Mouse (Mus musculus): ENCODE data around the gene Habp4. TPM values are rescaled to one million over a fixed set of nuclear protein-coding genes. Genes with fewer than 3 reads are reported as not detected.
A peak's percentile ranks its signal among the peaks of the same experiment; 100 is the strongest.

Gene Habp4
- total RNA-seq (2015; ENCODE audit: low replicate concordance) (4.0 TPM in 1 of 2 replicates, not detected in the other), total RNA-seq (2017; ENCODE audit: low replicate concordance) (0.17 and 3.3 TPM in 2 replicates)

DNA sequence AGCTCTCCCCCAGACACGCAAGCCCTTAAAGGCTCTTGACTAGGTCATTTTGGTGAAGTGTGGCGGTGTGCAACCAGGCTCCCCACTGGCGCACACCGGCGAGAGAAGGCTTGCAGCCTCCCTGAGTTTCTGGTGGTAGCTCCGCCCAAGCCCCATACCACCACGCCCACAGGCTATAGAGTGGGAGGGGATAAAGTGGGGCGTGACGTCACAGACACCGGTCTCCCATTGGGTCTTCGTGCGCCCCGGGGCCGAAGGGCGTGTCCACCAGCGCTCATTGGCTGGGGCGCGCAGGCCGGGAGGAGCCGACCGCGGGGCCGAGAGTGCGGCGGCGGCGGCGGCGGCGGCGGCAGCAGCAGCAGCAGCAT lies at the start of gene Habp4:
TSS of gene Habp4 (plus strand) at position 277 of the 368 bp plus-strand sequence.
- peak; percentile 99 for ATAC-seq (replicated peaks; ENCODE audit: low FRiP score, poor library complexity, severe bottlenecking)

DNA sequence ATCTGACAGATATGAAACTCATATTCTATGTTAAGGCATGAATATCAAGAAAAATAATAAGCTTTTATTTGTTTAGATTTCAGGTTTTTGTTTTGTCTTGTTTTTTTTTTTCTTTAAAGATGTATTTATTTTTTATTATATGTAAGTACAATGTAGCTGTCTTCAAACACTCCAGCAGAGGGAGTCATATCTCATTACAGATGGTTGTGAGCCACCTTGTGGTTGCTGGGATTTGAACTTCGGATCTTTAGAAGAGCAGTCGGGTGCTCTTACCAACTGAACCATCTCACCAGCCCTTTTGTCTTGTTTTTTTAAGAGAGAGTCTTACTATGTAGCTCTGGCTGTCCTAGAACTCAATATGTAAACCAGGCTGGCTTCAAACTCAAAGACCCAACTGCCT lies 44.2 kb upstream of the Habp4 start:
- no peak for ATAC-seq (replicated peaks; ENCODE audit: low FRiP score, poor library complexity, severe bottlenecking)

DNA sequence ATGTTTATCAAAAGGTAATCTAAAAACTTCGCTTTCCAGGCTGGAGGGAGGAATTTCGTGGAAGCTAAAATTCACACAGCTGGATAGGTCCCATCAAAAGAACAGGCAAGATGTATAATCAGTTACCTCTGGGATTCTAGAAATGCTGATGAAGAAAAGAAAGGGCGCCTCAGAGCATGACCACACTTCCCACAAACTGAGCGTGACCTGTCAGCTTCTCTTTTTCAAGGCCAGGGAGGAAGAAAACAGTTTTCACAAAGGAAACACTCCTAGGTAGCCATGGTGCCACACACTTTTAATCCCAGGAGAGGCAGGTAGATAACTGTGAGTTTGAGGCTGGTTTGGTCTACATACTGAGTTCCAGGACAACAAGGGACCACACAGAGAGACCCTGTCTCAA lies 40.9 kb upstream of the Habp4 start:
- ATAC-seq (replicated peaks; ENCODE audit: low FRiP score, poor library complexity, severe bottlenecking) = no peak

DNA sequence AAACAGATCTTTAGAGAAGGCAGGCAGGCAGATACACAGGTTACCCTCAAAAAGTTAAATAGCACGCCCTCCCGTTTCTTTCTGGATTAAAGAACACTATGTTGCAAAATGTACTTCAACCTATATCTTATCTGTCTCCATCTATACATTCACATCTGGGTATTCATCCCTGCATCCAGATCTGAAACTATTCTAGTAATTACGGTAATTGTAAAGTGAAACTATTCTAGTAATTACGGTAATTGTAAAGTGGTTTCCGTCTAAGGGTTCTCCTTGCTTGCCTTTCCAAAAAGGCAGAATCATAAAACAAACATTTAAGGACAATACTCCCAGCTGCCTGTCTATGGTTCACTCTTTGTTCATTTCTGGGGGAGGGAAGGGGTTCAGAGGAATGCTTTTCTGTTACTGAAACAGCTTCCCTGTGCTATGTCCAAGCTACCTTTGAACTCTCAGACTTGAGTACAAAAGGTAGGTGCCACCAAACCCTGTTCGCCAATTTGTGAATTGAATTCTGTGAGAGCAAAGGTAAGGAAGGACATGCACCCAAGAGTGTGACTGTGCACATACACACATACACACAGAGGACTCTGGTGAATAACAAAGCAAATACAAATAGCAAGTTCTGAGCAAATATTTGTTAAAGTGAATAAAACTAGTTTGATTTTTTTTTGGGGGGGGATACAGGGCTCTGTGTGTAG lies 38.0 kb upstream of the Habp4 start:
- ATAC-seq (replicated peaks; ENCODE audit: low FRiP score, poor library complexity, severe bottlenecking) = no peak

DNA sequence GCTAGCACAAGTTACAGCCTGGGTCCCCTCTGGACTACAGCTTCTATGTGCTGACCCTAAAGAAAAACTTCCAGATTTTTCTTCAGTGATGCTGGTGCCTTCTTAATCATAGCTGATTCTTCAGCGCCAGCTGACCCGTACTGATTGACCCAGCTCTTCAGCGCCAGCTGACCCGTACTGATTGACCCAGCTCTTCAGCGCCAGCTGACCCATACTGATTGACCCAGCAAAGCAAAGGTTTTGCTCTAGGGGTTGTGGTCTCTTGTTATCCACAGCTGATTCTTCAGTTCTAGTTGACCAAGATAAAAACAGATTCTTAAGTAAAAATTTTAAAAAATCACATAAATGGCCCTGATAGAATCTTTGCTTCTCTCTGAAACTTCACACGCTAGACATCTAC lies 36.7 kb upstream of the Habp4 start:
- ATAC-seq (replicated peaks; ENCODE audit: low FRiP score, poor library complexity, severe bottlenecking) = no peak

DNA sequence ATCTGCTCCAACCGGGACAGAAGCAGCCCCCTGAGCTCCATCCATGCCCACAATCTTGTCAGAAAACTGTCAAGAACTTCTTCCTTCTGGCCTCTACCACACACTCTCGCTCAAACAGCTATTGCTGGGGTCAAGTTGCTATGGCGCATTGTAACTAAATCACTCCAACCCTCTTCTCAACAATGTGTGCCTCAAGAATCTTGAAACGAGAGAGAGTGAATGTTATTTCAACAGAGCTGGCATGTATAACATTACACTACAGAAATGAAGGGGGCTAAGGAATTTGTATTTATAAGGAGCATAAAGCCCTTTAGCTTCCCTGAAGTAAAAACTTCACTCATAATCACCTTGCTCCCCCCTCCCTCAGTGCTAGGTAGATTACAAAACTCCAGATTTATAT lies 35.3 kb upstream of the Habp4 start:
- no peak for ATAC-seq (replicated peaks; ENCODE audit: low FRiP score, poor library complexity, severe bottlenecking)

DNA sequence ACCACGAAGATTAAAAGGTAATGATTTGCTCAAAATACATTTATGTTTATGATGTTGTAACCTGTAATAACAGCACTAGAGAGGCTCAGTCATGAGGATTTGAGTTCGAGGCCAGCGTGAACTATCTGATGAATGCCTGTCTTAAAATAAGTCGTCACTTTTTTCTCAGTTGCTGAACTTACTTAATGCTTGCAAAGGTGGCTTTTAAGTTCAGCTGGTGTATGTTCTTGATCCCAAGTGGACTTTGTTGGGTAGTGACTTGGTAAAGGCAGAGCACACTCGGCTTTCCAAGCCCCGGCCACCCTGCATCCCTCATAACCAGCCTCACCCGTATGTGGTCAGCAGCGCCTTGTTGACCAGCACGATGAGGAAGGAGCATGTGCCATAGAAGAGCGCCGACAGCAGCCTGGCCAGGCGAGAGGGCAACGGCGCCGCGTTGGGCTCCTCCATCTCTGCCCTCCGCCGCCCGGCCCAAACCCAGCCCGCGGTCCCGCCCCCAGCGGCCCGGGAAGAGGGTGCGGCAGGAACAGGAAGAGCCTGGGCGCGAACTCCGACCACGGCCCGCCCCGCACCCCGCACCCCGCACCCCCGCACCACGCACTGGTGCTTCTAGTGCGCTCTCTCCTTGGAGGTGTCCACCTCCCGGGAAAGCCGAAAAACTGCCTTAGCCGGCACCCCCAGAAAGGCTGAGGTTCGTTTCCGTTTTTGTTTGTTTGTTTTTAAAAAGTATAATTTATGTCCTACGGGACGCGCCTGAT lies 32.6 kb upstream of the Habp4 start, which contains the start of gene Slc35d2:
TSS of gene Slc35d2 (minus strand) at position 511 of the 758 bp plus-strand sequence.
- peak; percentile 77 for ATAC-seq (replicated peaks; ENCODE audit: low FRiP score, poor library complexity, severe bottlenecking)

DNA sequence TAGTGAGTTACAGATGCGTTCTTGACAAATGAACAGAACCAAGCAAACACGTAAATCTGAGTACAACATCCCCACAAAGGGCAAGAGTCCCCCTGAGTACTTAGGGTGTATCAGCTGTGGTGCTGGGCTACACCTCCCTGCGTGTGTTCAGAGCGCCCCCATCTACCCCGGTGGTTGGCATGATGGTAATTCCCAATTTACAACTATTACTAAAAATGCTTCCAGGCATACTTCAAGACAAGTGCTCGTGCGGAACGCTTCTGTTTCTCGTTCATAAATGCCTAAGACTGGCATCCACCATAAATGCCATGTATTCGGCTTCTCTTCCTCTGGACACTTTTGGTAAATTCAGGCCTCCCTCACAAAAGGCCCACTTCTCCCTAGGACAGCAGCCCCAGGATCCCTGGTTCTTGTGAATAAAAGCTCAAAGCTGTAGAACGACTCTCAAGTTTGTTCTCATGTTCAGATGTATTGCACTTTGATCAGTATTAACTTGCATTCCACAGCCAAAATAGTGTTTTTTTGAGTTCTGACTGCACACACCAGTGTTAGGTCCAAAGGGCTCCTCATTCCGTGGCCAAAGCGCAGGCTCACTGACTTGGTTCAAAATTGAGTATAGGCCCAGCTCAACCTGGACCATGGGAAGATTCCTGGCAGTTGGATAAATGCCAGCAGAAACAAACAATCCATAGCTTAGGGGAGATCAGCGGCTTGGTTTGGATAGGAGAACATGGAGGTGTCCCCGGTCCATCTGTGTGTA lies 31.8 kb upstream of the Habp4 start:
- peak; percentile 61; the same call in 1 of the 2 replicates for ATAC-seq (replicated peaks; ENCODE audit: low FRiP score, poor library complexity, severe bottlenecking)

DNA sequence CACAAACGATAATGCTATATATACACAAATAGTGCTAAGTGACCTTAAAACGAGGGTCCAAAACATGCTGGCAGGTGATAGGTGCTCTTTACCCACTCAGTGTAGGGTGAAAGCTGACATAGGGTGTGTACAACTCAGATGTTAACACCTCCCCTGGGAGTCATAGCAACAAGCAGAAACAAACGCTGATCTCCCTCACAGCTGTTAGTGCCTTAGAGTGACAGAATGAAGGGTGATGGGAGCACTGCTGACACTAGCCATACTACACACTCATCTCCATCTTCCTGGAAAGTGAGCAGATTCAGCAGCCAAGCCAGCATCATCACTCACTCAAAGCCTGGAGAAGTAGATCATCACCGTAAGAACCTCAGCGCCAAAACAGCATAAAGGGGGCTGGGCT lies 11.5 kb upstream of the Habp4 start:
- no peak for ATAC-seq (replicated peaks; ENCODE audit: low FRiP score, poor library complexity, severe bottlenecking)

DNA sequence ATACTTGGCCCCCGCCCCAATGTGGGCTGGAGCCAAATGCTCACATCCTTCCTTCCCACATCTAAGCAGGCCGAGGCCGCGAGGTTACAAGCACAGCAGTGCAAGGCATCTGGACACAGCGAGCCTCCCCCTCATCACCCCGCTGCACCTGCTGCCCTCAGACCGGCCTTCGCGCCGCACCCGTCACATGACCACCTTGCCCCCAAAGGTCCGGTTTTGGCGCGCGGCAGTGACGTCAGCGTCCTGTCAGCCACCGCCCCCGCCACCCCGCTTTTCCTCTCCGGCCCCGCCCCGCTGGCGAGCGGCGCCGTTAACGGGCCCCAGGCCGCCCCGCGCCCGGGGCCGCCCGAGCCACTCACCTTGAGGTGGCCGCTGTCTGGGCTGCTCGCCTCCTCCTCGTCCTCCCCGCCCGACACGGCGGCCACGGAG lies 9.4 kb upstream of the Habp4 start:
- ATAC-seq (replicated peaks; ENCODE audit: low FRiP score, poor library complexity, severe bottlenecking) = peak; percentile 71

DNA sequence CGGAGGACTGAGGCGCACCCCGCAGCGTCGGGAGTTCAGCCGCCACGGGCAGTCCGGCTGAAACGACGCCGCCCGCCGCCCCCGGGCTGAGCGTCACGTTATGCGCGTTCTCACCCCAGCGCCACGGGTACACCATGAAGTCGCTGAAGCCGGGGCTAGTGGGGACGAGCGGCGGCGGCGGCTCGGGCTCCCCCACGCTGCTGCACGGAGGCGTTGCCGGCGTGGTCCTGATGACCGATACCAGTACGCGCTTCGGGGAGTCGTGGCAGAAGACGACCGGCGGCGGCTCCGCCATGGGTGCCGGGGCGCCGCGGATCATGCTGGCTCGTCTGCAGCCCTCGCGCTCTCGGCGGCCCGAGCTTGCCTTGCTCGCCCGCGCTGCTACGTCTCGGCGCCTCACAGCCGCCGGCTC lies 8.9 kb upstream of the Habp4 start:
- 0 out of 2 replicates have a peak, but pooled peaks have one; percentile 2 for ATAC-seq (replicated peaks; ENCODE audit: low FRiP score, poor library complexity, severe bottlenecking)

DNA sequence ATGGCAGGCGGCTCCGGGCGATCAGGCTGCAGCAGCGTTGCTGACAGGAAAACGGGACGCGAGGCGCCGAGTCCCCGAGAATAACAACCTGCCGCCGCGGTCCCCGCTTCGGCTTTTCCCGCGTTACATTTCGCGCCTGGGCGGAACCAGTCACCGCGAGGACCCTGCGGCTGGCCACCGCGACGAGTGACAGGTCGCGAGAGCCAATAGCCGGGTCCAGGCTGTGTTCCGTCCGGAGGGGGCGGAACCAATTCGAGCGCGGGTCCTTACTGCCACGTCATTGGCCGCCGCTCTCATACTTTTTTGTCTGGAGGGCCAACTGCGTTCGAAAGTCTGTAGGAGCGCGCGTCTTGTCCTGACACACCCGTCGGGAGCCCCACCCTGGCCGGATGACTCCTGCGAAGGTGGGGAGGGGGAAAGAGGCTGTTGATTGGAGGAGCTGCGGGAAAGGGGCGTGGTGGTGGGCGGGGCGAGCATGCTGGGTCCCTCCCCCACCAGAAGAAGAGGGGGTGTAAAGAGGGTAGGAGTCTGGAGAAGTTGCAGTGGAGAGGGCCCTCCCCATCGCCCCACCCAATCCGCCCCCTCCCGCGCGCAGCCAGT lies 8.4 kb upstream of the Habp4 start, which contains the start of gene Zfp367:
TSS of gene Zfp367 (minus strand) at position 120 of the 600 bp plus-strand sequence.
- ATAC-seq (replicated peaks; ENCODE audit: low FRiP score, poor library complexity, severe bottlenecking) = peak; percentile 88

DNA sequence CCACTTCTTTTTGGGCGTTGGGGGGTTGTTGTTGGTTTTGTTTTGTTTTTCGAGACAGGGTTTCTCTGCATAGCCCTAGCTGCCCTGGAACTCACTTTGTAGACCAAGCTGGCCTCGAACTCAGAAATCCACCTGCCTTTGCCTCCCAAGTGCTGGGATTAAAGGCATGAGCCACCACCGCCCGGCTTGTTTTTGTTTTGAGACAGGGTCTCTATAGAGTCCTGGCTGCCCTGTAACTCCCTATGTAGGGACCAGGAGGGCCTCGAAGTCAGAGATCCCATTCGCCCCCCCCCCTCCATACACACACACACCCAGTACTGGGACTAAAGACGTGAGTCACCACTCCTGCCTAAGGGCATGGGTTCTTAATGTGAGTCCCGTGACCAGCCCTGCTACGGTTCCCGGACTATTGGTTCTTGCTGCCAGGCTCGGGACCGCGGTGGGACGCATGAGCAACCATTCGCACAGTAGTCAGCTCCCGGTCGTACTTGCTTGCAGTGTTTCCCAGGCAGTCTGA lies 7.8 kb upstream of the Habp4 start:
- 0 out of 2 replicates have a peak, but pooled peaks have one; percentile 19 for ATAC-seq (replicated peaks; ENCODE audit: low FRiP score, poor library complexity, severe bottlenecking)

DNA sequence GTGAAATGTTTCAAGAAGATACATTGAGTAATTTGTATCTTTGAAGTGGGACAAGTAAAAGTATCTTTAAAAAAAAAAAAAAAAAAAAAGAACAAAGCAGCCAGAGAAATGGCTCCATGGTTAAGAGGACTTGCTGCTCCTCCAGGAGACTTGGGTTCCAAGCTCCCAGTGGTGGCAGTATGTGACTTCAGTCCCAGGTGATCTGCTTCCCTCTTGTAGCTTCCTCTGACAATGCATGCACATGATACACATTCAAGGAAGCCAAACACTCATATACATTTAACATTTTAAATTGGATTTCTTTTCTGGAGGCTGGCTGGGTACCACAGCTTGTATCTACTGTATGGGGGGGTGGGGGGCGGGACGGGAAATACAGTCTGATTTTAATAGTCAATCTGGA lies 7.0 kb upstream of the Habp4 start:
- ATAC-seq (replicated peaks; ENCODE audit: low FRiP score, poor library complexity, severe bottlenecking) = no peak

DNA sequence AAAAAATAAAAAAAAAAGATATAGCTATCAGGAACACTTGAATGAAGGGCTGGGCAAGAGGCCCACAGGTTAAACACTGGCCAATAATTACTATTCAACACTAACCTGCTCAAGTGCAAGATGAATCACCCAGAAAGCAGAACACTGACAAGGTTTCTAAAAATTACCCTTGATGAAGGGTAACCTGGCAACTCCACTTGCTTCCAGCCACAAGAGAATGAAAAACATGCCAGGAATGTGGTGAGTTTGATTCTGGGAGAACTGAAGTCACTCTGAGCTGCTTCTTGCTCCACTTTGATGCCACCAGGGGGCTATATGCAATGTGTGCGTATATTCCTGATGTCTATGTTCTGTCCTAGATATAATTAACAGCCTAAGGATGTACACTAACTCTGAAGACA lies 6.5 kb upstream of the Habp4 start:
- ATAC-seq (replicated peaks; ENCODE audit: low FRiP score, poor library complexity, severe bottlenecking) = no peak

DNA sequence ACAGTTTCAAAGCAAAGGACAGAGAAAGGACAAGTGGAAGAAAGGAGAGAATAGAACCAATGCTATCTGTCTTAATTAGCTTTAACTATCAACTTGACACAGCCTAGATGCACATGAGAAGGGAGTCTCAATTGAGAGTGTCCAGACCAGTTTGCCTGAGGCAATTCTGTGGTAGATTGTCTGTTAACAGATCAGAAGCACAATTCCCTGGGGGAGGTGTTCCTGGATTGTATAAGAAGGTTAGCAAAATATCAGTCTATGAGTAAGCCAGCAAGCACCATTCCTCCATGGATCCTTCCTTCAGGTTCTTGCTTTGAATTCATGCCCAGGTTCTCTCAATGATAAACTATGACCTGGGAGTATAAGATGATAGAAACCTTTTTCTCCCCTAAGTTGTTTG lies 4.7 kb upstream of the Habp4 start:
- ATAC-seq (replicated peaks; ENCODE audit: low FRiP score, poor library complexity, severe bottlenecking) = no peak

DNA sequence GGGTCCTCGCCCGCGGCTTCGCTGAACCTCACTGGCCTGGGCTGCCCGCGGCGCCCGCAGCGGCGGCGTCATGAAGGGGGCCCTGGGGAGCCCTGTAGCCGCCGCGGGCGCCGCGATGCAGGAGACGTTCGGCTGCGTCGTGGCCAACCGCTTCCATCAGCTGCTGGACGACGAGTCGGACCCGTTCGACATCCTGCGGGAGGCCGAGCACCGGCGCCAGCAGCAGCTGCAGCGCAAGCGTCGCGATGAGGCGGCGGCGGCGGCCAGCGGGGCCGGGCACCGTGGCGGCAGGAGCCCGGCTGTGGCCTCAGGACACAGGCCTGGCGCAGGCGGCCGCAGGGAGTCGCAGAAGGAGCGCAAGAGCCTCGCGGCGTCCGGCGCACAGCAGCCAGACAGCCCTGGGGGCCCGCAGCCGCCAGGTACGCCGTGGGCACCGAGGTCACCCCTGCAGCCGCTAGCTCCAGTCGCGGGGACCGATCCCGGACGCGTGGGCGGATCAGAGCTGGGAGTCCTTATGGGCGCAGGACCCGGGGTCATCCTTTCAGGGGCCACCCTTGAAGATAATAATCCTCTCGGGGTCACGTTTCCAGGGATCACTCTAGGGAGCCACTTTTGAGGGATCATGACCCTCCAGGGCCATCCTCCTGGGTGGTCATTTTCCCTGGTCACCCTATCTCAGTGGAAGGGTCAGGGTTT lies 440 bp downstream of the Habp4 start:
- ATAC-seq (replicated peaks; ENCODE audit: low FRiP score, poor library complexity, severe bottlenecking) = peak; percentile 22

DNA sequence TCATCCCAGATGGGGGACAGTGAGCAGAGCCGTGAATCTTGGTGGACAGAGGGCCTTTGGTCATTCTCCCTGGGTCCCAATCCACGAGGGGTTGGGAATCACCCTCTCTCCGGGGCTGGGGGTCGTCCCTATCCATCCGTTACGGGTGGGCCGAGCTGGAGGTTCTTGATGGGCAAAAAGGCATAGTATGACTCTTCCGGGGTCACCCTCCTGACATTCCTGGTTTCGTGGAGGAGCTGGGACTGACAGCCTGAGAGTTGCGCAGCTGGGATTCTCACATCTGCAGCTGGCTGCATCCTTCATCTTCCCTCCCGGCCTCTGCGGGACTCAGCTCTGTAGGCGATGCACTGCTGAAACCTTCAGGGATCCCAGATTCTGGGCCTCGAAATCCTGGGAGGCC lies 1.0 kb downstream of the Habp4 start:
- ATAC-seq (replicated peaks; ENCODE audit: low FRiP score, poor library complexity, severe bottlenecking) = no peak

DNA sequence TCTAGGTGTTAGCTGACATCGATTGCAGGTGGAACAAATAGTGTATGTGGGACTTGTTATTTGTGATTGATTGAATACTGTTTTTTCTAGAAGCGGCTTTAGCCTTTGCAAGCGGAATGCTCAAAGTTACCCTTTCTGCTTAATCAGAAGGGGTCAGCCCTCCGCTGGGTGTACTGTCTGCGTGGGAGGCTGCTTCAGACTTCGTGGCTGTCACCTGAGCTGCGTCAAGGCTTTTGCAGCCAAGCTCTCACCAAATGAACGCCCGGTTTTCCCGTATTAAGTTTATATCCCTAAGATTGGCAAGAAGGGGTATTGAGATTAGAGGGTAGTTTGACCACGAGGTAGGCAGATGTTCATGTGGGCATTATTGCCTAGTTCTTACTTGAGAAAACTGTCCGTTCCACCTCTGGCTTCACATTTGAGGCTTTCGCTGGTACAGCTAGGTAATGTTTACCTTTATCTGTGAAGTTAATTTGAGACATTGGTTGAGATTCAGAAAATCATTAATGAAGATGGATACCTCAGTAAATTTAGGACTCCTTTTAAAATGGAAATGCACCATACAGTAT lies 1.6 kb downstream of the Habp4 start:
- ATAC-seq (replicated peaks; ENCODE audit: low FRiP score, poor library complexity, severe bottlenecking) = no peak
